Mouse (Mus musculus): ENCODE measurements at regions not wholly inside any gene's neighbourhood (a gene's known extent, or its start where the extent isn't known, plus 50 kb on each side); places are given as distances from the start of the nearest gene placed in this dataset.
A peak's percentile ranks its signal among the peaks of the same experiment; 100 is the strongest.

DNA sequence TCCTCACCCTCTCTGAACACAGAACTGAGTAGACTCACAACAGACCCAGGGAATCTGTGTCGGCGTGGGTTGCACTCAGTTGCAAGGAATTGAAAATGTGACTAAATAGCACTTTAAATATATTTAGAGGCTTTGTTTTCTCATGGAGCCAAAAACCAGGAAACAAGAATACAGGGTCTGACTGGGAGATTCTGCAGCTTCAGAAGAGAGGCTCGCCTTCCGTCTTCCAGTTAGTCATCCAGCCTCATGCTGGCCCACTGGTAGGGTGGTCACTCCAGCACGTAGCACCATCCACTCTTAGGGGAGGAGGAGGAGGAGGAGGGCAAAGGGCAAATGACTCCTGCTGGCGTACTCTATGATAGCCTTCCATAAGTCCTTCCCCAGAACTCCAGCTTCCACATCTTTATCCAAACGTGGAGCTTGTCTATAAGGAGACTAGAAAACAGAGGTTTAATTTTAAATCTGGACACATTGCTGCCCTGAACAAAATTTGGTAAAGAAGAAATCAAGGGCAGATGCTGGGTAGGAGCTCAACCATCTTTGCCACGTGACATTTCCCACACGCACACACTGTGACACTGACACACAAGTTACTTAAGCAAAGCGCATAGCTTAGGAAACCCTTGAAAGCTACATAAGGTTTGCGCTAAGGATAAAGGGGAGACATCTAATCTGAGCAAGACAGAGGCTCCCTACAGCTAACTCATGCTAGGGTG lies 60.8 kb downstream of the Mis18a start:
- DNase-seq: no peak

DNA sequence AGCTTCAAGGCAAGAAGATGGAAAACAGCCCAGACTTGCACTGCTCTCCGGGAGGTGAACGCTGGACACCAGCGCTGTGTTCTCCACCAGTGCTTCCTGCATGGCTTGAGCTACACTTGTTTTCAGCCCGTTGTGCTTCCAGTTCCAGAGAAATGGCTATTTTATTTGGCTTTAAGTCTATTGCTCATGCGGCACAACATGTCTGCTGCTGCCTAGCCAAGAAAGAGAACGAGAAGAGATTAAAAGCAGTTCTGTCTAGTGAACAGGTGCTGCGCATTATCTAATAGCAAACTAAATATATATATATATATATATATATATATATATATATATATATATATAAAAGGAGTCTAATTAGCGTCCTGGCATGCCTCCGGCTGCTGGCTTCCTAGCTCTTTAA lies 63.1 kb downstream of the Mis18a start:
- DNase-seq: no peak

- DNase-seq: no peak
These were observed 69.2 kb downstream of the Mis18a start for GRCm38 (mm10) chr16:90658050-90658449.

GRCm38 (mm10) chr16:90657027-90657426 lies 70.2 kb downstream of the Mis18a start:
- no peak for DNase-seq

DNA sequence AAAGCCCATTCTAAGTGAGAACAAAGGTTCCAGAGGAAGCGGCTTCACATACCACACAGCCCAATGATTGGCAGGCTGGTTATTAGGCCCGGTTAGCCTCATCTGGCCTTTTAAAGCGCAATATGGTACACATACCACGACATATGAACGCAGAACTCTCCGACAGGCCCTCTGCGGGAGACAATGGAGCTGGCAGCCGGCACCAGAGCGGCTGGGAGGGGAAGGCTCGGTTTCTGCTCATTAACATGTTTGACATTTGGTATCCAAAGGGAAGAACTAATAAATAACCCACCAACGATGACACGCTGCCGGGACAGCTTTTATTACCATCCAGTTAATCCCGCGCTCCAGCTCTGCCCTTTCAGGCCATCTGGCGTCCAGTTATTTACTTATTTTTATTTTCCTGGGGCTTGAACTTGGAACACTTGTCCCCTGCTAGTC lies 70.6 kb downstream of the Mis18a start:
- DNase-seq: no peak

GRCm38 (mm10) chr16:90654853-90655252 lies 72.4 kb downstream of the Mis18a start:
- DNase-seq: no peak

GRCm38 (mm10) chr16:90652821-90653220 lies 74.4 kb downstream of the Mis18a start:
- DNase-seq: no peak

GRCm38 (mm10) chr16:90648161-90648560 lies 79.0 kb downstream of the Mis18a start:
- no peak for DNase-seq

DNA sequence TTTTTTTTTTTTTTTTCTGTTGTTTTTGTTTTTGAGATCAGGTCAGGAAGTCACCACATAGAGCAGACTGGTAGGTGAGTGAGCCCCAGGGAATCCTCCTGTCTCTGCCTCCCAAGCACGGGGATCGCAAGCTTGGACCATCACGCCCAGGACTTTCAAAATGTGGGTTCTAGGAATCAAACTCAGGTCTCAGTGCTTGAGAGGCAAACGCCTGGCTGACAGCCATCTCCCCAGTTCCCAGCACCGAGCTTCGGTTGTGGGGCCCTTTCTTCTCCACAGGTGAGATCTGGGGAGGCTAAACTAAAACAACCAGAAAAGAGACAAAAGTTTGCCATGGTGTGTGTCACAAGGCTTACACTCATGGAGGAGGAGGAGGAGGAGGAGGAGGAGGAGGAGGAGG lies 84.5 kb downstream of the Mis18a start:
- no peak for DNase-seq

- DNase-seq: no peak
These were observed 92.0 kb downstream of the Mis18a start for GRCm38 (mm10) chr16:90635216-90635615.

- DNase-seq: no peak
These were observed 97.2 kb downstream of the Mis18a start for GRCm38 (mm10) chr16:90629976-90630375.

DNA sequence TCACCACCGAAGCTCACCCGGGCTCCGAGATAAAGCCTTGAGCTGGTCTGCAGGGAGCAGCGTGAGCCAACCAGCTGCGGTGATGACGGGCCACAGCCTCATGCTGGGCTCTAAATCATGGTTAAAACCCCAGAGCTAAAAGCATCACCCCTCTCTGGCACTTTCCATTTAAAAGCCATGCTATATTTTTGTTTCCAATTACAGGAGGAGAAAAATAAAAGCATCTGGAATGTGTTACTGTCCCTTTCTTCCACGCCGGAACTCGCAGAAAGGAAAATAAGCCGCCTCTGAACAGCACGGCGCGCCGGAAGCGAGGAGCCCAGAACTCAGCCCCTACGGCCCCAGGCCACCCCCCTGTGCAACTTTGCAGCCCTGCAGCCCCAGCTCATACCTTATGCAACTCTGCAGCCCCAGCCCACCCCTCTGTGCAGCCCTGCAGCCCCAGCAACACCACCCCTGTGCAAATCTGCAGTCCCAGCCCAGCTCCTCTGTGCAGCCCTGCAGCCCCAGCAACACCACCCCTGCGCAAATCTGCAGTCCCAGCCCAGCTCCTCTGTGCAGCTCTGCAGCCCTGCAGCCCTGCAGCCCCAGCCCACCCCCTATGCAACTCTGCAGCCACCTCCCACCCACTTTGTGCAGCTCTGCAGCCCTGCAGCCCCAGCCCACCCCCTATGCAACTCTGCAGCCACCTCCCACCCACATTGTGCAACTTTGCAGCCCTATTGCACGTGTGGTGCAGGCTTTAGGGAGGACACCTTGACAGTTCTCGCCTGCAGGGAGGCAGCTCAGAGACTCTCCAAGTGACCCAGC lies 97.9 kb downstream of the Mis18a start:
- DNase-seq: peak; percentile 41

DNA sequence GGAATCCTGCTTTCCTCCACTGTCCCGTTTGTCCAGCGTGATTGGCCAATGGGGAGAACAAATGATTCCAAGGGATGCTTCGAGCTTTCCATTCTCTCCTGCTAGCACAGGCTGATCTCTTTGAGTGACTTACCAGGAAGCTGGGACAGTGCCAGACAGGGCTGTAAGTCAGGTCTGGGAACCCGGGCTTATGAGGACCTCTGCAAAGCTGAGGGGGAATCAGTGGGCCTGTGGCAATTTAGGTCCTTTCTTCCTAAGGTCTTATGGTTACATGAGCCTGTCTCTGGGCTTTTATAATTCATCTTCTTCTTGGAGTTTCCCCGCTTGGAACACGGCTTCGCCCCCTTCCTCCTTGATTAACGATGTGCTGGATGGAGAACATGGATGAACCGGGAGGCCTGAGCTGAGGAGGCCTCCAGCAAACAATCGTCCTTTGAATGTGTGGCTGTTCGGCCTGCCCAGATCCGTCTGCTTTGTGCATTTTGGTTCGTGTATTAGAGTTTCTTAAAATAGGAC lies 98.5 kb downstream of the Mis18a start:
- DNase-seq: no peak

DNA sequence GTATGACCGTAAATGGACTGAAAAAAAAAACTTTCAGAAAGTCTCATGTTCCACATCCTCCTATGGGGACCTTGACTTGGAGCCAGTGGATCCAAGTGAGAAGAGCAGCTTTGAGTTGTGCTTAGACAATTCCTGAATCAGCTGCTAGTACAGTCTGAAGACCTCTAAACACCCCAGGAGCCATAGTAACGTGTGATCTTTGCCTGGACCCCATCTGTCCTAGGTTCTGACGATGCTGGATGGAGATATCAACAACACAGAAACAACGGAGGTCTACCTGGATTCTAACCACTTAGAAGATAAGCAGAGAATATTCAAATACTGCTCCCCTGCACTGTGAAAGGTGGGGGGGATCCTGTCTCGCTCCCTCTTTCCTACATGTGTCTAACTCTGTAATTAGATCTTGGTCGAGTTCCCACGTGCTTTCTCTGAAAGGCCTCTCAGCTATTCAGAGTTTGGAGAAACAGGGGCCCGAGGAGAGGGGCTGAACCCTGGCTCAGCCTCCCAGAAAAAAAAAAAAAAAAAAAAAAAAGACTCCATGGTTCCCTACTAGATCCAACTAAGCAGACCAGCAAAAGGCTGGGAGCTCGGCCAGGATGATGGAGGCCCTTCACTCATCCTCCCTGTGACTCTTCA lies 101.1 kb downstream of the Mis18a start:
- no peak for DNase-seq

GRCm38 (mm10) chr16:90625301-90626034 lies 101.7 kb downstream of the Mis18a start:
- no peak for DNase-seq

DNA sequence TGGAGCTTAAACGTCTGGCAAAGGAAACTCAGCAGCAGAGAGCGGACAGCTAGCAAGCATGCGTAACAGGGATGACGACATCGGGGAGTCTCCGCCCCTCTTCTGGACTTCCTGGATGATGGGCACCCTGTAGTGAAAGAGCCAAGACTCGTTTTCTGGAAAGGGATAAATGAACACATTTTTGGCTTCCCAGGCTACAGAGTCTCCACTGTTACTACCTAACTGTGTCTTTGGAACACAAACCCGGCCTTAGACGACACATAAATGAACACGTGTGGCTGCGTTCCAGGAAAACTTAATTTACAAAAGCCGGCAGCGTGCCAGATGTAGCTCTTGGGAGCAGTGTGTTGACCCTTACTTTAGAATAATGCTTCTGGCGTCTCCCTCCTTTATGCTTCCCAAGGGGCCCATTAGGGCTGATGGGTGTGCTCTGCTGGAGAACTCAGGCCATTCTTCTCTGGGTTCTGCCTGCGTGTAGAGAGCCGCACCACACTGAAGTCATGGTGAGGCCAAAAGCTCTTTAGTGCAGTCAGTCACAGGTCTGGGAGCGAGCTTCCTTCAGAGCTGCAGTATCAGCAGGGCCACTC lies 103.1 kb downstream of the Mis18a start:
- DNase-seq: peak; percentile 67

GRCm38 (mm10) chr16:90622677-90623225 lies 104.5 kb downstream of the Mis18a start:
- no peak for DNase-seq

DNA sequence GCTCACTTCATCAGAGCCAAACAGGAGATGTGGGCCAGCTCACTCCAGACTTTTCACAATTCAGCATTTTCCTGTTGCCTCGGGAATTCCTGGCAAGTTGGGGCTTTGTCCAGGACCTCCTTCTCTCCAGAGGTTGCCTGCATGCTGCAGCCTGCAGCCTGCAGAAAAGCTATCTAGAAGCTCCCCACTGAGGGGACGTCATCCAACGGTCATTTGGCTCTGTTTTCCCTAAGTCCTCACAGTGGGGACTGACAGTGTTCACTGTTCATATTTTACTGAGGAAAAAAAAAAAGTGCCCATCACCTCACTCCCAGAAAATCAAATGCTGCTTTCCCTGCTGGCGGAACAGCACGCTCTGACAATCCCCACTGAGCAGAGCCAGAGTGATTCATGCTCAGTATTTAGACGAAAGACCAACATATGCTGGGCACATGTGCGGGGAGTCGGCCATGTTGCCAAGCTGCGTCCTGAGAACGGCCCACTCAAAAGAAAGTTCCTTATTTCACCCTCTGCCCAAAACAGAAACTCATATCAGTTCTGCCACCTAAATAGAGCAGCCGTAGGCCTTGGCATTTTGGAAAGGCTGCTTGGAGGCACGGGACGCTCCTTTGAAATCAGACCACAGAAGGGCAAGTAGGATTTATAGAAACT lies 105.3 kb downstream of the Mis18a start:
- peak; percentile 59 for DNase-seq

GRCm38 (mm10) chr16:90619565-90620311 lies 107.5 kb downstream of the Mis18a start:
- no peak for DNase-seq

- no peak for DNase-seq
These were observed 111.4 kb downstream of the Mis18a start for GRCm38 (mm10) chr16:90615791-90616190.

All from adrenal gland, adult 2 months (tissue).